8 mouse cellular contexts compared by ENCODE assay signal in the genomic region with DNA sequence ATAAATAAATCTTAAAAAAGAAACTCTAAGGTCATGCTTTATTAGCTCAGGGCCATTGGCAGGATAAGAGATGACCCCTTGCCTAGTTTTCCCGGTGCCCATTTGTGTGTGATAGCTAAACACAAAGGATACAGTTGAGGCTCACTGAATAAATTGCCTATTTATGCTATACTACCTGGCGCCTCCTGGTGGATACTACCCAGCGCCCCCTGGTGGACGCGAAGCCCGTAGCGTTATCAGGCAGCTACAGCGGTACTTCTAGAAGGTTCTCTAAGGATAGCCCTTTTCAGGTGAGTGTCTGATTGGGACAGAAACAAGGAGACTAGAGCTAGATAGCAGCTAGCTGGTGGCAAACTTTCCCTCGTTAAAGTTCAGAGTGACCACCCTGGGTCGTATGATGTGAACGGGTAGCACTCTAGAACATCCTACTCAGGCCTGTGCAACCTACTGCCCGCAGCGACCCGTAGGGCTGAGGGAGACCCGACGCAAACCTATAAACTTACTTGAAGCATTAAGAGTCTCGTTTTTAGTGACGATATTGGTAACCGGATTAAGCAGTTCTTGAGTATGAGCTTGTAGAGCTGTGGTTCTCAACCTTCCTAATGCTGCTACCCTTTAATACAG. TPM values are rescaled to one million over a fixed set of nuclear protein-coding genes. Genes with fewer than 3 reads are reported as not detected.
DNase-seq lines count a peak whose midpoint lies in the region; ATAC-seq and TF ChIP-seq lines count a peak whose summit lies in the region.

No protein-coding gene starts in this region.

- H3K9ac ChIP-seq in intestine, embryonic 14.5 days (ENCODE audit: low read length), result no peak overlapping the region
- no peak overlapping the region for H3K9ac ChIP-seq in intestine, embryonic 16.5 days (ENCODE audit: low read depth, low read length)
- H3K9ac ChIP-seq in liver, postnatal 0 days (replicated peaks), result no peak overlapping the region

- H3K36me3 ChIP-seq in intestine, embryonic 14.5 days (ENCODE audit: control insufficient read depth, insufficient read depth, low read length), result no peaks in the 10 kb centered on the region
- no peaks in the 10 kb centered on the region for H3K36me3 ChIP-seq in intestine, embryonic 16.5 days (ENCODE audit: control insufficient read depth, insufficient read depth, low read length)
- no peaks in the 10 kb centered on the region for H3K36me3 ChIP-seq in E14TG2a.4 (ENCODE audit: insufficient read depth, low read length)
- no peaks in the 10 kb centered on the region for H3K36me3 ChIP-seq in liver, postnatal 0 days (replicated peaks; ENCODE audit: insufficient read depth, low read length)

- no peak for ATAC-seq in intestine, embryonic 14.5 days (replicated peaks; ENCODE audit: low FRiP score, low TSS enrichment, low read depth)
- ATAC-seq in intestine, embryonic 16.5 days, result no peak
- ATAC-seq in liver, postnatal 0 days, result peak; percentile 30; the same call in 1 of the 2 replicates

- DNase-seq in intestine, embryonic 14.5 days (ENCODE audit: low spot score), result peak; percentile 71
- DNase-seq in adrenal gland, postnatal 4 days (ENCODE audit: low spot score in 2 of 2), result peak; percentile 11 to 41
- peak; percentile 11 to 18 for DNase-seq in gastrocnemius, postnatal 36 days
- DNase-seq in liver, postnatal 0 days, result peak; percentile 78
- DNase-seq in spleen, postnatal 14 days (ENCODE audit: low spot score in 2 of 2), result peak; percentile 40 to 62
- DNase-seq in Muller cell, postnatal 12 days (ENCODE audit: inconsistent ontology term), result no peak

- no peak overlapping the region for H3K4me2 ChIP-seq in intestine, embryonic 14.5 days (ENCODE audit: low read length)
- no peak overlapping the region for H3K4me2 ChIP-seq in intestine, embryonic 16.5 days (ENCODE audit: low read depth, low read length)
- no peak overlapping the region for H3K4me2 ChIP-seq in liver, postnatal 0 days (ENCODE audit: low read depth, low read length)

- peak; percentile 90 for TF ChIP-seq CTCF in E14TG2a.4 (conservative IDR thresholded peaks at IDR 0.05; ENCODE audit: low read length)
- TF ChIP-seq CTCF in liver, postnatal 0 days (IDR thresholded peaks at IDR 0.05; ENCODE audit: low read depth), result peak; percentile 94

- TF ChIP-seq EP300 in liver, postnatal 0 days (IDR thresholded peaks at IDR 0.05; ENCODE audit: low read depth), result no peak

- no peak overlapping the region for H3K4me3 ChIP-seq in intestine, embryonic 14.5 days (ENCODE audit: low read depth, low read length)
- H3K4me3 ChIP-seq in intestine, embryonic 16.5 days (ENCODE audit: low read length), result no peak overlapping the region
- H3K4me3 ChIP-seq in E14TG2a.4 (replicated peaks; ENCODE audit: low read length), result no peak overlapping the region
- no peak overlapping the region for H3K4me3 ChIP-seq in liver, postnatal 0 days (ENCODE audit: low read depth, low read length)

- 64% methylated on average over 19 of the region's 19 CpGs for WGBS in intestine, embryonic 14.5 days
- whole genome bisulfite sequencing in intestine, embryonic 16.5 days, result 67% methylated on average over 19 of the region's 19 CpGs
- 60% methylated on average over 19 of the region's 19 CpGs for WGBS in liver, postnatal 0 days (ENCODE audit: insufficient replicate concordance)

- intact Hi-C loops in gastrocnemius, postnatal 36 days (cut with DNase I), result no loop called here

- H3K9me3 ChIP-seq in intestine, embryonic 14.5 days (ENCODE audit: control insufficient read depth, low read length), result no peaks in the 10 kb centered on the region
- H3K9me3 ChIP-seq in intestine, embryonic 16.5 days (ENCODE audit: control insufficient read depth, low read length), result no peaks in the 10 kb centered on the region
- H3K9me3 ChIP-seq in E14TG2a.4 (ENCODE audit: low read length), result no peaks in the 10 kb centered on the region
- no peaks in the 10 kb centered on the region for H3K9me3 ChIP-seq in liver, postnatal 0 days (ENCODE audit: low read length)

- no peaks in the 10 kb centered on the region for H3K4me1 ChIP-seq in intestine, embryonic 14.5 days (replicated peaks; ENCODE audit: control insufficient read depth, insufficient read depth, low read length)
- H3K4me1 ChIP-seq in intestine, embryonic 16.5 days (ENCODE audit: control insufficient read depth, insufficient read depth, low read length), result no peaks in the 10 kb centered on the region
- H3K4me1 ChIP-seq in E14TG2a.4 (replicated peaks; ENCODE audit: low read depth, low read length), result no peaks in the 10 kb centered on the region
- H3K4me1 ChIP-seq in liver, postnatal 0 days (ENCODE audit: insufficient read depth), result 0 out of 2 replicates have a peak, but pooled peaks cover 3% of the 10 kb centered on the region

- no peaks in the 10 kb centered on the region for H3K27me3 ChIP-seq in intestine, embryonic 14.5 days (replicated peaks; ENCODE audit: control insufficient read depth, insufficient read depth, low read length)
- H3K27me3 ChIP-seq in intestine, embryonic 16.5 days (replicated peaks; ENCODE audit: control insufficient read depth, insufficient read depth, low read length), result no peaks in the 10 kb centered on the region
- H3K27me3 ChIP-seq in E14TG2a.4 (ENCODE audit: insufficient read depth, low read length), result 0 out of 2 replicates have a peak, but pooled peaks cover 10% of the 10 kb centered on the region
- H3K27me3 ChIP-seq in liver, postnatal 0 days (ENCODE audit: insufficient read depth, low read length), result no peaks in the 10 kb centered on the region

- H3K27ac ChIP-seq in intestine, embryonic 14.5 days (ENCODE audit: low read depth), result no peak overlapping the region
- H3K27ac ChIP-seq in intestine, embryonic 16.5 days (ENCODE audit: low read length), result no peak overlapping the region
- no peak overlapping the region for H3K27ac ChIP-seq in liver, postnatal 0 days (ENCODE audit: low read depth)

RNA-seq across cellular contexts. Expression of a gene that starts 1.9 kb away (rescaled TPM):
- 0.08 and 0.14 TPM in 2 replicates for polyA plus RNA-seq in intestine, embryonic 14.5 days (2014; fragmentation: Nextera tagmentation; extraction: Ambion mirVana)
- polyA plus RNA-seq in intestine, embryonic 16.5 days (2015; fragmentation: Nextera tagmentation; extraction: Ambion mirVana), result not detected in 2 replicates
- not detected for total RNA-seq in adrenal gland, postnatal 4 days (2021)
- not detected for total RNA-seq in gastrocnemius, postnatal 36 days (2021)
- 0.19 and 0.46 TPM in 2 replicates for polyA plus RNA-seq in liver, postnatal 0 days (2015; fragmentation: Nextera tagmentation; extraction: Ambion mirVana)

RNA-seq across cellular contexts. Expression of a gene that starts 45.3 kb away (rescaled TPM):
- 10.9 and 12.6 TPM in 2 replicates for polyA plus RNA-seq in intestine, embryonic 14.5 days (2014; fragmentation: Nextera tagmentation; extraction: Ambion mirVana)
- polyA plus RNA-seq in intestine, embryonic 16.5 days (2015; fragmentation: Nextera tagmentation; extraction: Ambion mirVana), result 6.4 and 7.8 TPM in 2 replicates
- 1 to 10 TPM; 6.7 to 8.2 TPM for total RNA-seq in adrenal gland, postnatal 4 days (2021)
- under 1 TPM; 0.35 to 0.56 TPM for total RNA-seq in gastrocnemius, postnatal 36 days (2021)
- 4.8 and 5.3 TPM in 2 replicates for polyA plus RNA-seq in liver, postnatal 0 days (2015; fragmentation: Nextera tagmentation; extraction: Ambion mirVana)

RNA-seq across cellular contexts. Expression of a gene that starts 46.5 kb away (rescaled TPM):
- polyA plus RNA-seq in intestine, embryonic 14.5 days (2014; fragmentation: Nextera tagmentation; extraction: Ambion mirVana), result 229 and 254 TPM in 2 replicates
- polyA plus RNA-seq in intestine, embryonic 16.5 days (2015; fragmentation: Nextera tagmentation; extraction: Ambion mirVana), result 200 and 227 TPM in 2 replicates
- 100 to 1,000 TPM; 132 to 148 TPM for total RNA-seq in adrenal gland, postnatal 4 days (2021)
- total RNA-seq in gastrocnemius, postnatal 36 days (2021), result 10 to 100 TPM; 34.7 to 35.9 TPM
- polyA plus RNA-seq in liver, postnatal 0 days (2015; fragmentation: Nextera tagmentation; extraction: Ambion mirVana), result 79.0 and 79.2 TPM in 2 replicates
